Mouse (Mus musculus): ENCODE measurements around the gene Pik3cb.

The Pik3cb gene

DNA sequence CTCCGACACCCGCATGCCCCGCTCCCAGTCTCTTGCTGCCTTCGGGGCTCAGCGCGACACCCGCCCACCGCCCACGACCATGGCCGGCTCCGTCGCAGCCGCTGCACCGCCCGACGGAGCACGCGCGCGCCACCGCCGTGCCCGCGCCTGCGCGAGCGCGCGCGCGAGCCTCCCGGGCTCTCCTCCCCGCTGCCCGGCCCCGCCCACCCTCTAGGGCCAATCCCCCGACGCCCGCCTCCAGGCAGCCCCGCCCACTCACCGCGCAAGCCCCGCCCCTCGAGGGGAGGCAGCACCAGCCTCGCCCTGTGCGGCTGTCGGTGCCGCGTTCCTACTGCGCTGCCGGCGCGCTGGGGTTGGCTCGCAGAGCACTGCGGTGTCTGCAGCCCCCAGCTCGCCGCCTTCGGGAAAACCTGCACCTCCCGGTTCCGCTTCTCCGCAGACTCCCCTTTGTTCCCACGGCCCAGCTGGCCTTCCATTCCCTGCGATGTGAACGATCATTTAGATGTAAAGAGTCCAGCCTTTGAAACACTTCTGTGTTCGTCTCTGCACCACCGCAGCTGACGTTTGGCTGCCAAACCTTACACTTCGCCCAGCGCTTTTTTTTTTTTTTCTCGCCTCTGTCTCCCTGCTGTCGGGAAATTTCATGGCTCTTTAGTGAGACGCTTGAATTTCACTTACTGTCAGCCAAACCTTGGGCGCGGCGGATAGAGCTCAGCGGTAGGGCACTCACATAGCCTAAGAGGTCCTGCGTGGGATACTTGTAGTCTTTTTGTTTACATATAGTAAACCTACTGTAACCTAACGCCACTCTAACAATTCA, at the start of gene Pik3cb:
TSS of gene Pik3cb (minus strand) at position 559 of the 820 bp plus-strand sequence.
- peak; percentile 93 for DNase-seq (ENCODE audit: low read depth, low spot score)

GRCm38 (mm10) chr9:99183043-99183670, 42.7 kb upstream of the Pik3cb start:
- DNase-seq (ENCODE audit: low read depth, low spot score) = no peak

DNA sequence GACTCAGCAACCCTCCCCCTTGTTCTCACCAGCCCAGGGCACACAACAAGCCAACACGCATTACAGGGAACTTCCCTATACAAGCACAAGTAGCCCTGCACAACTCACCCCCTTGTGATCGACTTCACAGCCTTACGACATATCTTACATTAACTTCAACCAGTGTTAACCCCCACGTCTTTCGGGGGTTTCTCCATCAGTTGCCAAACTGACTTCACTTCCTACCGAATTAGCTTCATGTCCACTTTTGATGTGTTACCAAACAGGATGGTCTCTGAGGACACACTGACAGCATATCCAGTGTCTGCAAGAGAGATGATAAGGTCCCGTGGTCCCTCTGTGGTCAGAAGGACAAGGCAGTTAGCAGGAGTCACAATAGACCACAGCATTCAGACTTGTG, 41.7 kb upstream of the Pik3cb start:
- DNase-seq (ENCODE audit: low read depth, low spot score) = no peak

DNA sequence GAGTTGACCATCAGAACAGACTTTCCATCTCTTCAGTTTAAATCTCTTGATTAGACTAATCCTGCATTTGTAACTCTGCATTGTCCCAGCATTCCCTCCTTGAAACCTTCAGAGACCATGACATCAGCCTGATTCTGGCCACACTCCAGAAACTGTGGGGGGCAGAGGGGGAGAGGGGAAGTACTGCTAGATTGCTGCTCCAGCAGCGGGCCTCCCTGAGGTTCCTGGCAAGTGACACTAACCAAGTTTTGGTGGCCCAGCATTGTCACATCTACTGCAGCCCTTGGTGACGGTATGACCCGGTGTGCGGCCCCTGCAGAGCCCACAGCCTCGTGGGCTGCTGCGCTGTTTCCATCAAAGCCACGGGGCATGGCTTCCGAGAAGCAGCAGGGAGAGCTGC, 39.9 kb upstream of the Pik3cb start:
- DNase-seq (ENCODE audit: low read depth, low spot score) = no peak

DNA sequence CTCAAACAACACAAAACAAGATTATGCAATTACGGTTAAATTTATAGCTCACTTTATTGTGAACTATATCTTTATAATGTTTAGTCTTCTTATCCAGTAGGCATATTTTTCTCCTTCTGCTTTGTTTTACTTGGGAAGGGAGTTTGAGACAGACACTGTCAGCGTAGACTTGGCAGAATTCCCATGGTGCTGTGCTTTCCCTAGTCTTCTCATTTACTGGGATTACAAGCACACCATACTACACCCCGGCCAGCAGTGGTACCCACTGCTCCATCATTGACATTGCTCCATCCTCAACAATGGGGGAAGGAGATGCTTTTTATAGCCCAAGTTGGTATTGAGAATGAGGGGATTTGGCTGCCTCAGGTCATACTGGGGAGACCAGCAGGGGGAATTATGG, 38.3 kb upstream of the Pik3cb start:
- DNase-seq (ENCODE audit: low read depth, low spot score) = no peak

DNA sequence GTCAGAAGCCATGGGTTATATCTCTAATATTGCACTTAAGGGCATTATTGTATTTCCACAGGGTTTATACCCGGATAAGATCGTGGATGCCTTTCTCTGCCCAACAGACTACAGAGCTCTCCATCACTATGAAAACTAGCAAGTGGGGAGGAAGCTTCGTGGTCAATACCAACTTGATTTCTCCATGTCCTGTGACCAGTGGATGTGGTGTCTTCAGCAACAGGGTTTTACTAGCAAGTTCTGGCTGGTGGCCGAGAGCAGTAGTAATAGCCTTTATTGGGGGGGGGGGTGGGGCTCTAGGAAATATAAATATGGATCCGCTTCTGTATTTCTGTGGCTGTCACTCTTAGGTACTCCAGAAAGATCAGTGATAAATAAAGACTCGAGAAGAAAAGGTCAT, 35.4 kb upstream of the Pik3cb start:
- DNase-seq (ENCODE audit: low read depth, low spot score) = no peak

- no peak for DNase-seq (ENCODE audit: low read depth, low spot score)
Observed at GRCm38 (mm10) chr9:99172811-99173210, 32.4 kb upstream of the Pik3cb start.

DNA sequence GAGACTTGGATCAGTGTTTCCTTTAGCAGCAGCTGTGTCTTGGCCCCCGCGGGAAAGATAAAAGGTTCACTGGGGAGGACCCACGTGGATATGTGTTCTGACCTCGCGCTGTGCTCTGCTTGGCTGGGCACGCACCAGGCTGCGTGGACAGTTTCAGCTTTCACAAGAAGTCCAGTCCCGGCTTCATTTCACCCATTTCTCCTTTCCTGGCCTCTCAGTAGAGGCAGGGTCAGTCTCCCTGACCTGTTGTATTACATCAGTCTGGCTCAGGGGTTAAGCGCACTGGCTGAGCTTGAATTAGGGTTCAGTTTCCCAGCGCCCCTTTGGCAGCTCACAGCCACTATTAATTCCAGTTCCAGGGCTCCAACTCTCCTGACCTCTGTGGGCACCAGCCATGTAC, 30.8 kb upstream of the Pik3cb start:
- DNase-seq (ENCODE audit: low read depth, low spot score) = no peak

GRCm38 (mm10) chr9:99169029-99169428, 28.6 kb upstream of the Pik3cb start:
- DNase-seq (ENCODE audit: low read depth, low spot score) = no peak

GRCm38 (mm10) chr9:99166946-99167345, 26.5 kb upstream of the Pik3cb start:
- no peak for DNase-seq (ENCODE audit: low read depth, low spot score)

GRCm38 (mm10) chr9:99165956-99166355, 25.5 kb upstream of the Pik3cb start:
- DNase-seq (ENCODE audit: low read depth, low spot score) = no peak

DNA sequence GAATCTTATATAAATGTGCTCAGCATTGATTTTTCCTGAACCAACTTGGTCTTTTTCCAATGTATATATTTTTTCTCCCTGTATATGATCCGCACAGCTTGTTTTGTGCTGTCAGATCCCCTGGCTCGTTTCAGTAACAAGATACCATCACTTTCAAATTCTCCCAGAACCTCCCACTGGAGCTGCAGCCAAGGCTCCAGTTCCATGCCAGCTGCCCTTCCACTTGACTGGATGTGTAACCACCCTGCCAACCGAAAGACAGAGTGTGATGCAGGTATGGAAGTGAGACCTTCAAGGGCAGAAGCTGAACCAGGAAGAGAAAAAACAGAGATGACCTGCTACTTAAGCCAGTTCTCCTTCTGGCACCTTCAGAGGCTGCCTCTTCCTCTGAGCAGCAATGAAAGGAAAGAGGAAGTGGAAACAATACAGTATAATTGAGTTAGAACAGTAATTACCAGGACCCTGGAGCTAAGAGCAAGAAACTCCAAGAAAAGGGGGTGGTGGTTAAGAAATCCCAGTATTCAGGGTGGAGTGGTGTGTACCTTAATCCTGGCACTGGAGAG, 24.3 kb upstream of the Pik3cb start:
- no peak for DNase-seq (ENCODE audit: low read depth, low spot score)

GRCm38 (mm10) chr9:99164148-99164503, 23.7 kb upstream of the Pik3cb start:
- no peak for DNase-seq (ENCODE audit: low read depth, low spot score)

- DNase-seq (ENCODE audit: low read depth, low spot score) = no peak
Observed at GRCm38 (mm10) chr9:99163420-99164147, 23.2 kb upstream of the Pik3cb start.

- DNase-seq (ENCODE audit: low read depth, low spot score) = no peak
Observed at GRCm38 (mm10) chr9:99162839-99163238, 22.4 kb upstream of the Pik3cb start.

DNA sequence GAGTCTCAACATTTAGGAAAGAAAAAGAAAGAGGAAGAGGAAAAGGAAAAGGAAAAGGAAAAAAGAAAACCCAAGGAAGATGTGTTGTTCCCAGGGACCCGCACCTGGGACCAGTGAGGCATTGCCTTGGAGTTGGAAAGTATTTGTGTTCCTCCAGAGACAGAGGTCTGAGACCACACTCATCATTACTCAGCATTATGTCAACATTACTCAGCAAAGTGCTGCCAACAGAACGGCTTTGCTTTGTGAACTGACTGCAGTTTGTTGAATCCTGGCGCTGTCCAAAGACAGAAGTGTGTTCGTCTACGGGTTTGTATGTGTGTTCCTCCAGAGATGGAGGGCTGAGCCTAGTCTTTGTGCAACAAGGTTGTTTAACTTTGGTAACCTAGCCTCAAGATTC, 20.4 kb upstream of the Pik3cb start:
- no peak for DNase-seq (ENCODE audit: low read depth, low spot score)

- DNase-seq (ENCODE audit: low read depth, low spot score) = no peak
Observed at GRCm38 (mm10) chr9:99159932-99160331, 19.5 kb upstream of the Pik3cb start.

- no peak for DNase-seq (ENCODE audit: low read depth, low spot score)
Observed at GRCm38 (mm10) chr9:99158708-99159107, 18.3 kb upstream of the Pik3cb start.

GRCm38 (mm10) chr9:99158203-99158632, 17.8 kb upstream of the Pik3cb start:
- DNase-seq (ENCODE audit: low read depth, low spot score) = no peak

- no peak for DNase-seq (ENCODE audit: low read depth, low spot score)
Observed at GRCm38 (mm10) chr9:99153655-99154054, 13.2 kb upstream of the Pik3cb start.

- no peak for DNase-seq (ENCODE audit: low read depth, low spot score)
Observed at GRCm38 (mm10) chr9:99152699-99153490, 12.5 kb upstream of the Pik3cb start.

Data from embryo, embryonic 11.5 days (tissue).